Mouse (Mus musculus) right cerebral cortex, postnatal 4 days (tissue): ENCODE results near the gene Mast4.

Experiments
- DNase-seq: peaks from one replicate; pipeline ENCODE4 v3.0.0-alpha.2; 2022

The Mast4 gene

GRCm38 (mm10) chr13:103195847-103196246 lies 138.4 kb downstream of the Mast4 start:
- DNase-seq, result no peak

DNA sequence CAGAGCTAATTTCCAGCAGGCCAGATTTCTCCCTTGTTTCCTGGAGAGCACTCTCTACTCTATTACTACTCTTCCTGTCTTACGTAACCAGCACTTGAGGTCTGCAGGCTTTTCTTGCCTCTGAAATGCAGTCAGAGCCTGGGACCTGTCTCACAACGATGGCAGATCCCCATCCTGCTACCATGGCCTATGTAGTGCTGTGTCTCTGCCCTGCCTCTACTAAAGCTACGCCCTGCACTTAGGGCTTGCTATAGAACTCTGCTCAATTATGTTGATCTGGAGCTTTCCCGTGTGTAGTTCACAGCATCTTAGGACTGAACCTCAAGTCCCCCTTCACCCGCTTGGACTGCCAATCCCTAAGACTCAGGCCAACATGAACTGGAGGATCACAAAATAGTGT lies 150.7 kb downstream of the Mast4 start:
- no peak for DNase-seq

- DNase-seq, result no peak
These were observed 152.5 kb downstream of the Mast4 start for GRCm38 (mm10) chr13:103181836-103182235.

DNA sequence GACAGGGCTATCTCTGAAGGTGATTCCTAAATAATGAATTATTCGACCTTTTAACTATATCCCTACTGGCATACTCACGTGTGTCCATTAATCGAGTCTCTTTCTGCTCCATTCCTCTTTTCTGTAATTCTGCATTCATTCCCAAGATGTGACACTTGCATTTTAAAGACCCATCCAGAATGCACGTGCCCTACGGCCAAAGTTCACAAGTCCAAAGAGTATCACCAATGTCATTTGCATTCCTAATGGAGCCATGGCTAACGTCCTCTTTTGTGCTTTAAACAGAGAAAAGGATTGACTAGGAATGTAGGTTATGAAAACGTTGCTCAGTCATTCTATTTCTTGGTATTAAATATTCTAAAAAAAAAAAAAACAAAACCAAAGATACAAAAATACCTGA lies 157.4 kb downstream of the Mast4 start:
- no peak for DNase-seq

DNA sequence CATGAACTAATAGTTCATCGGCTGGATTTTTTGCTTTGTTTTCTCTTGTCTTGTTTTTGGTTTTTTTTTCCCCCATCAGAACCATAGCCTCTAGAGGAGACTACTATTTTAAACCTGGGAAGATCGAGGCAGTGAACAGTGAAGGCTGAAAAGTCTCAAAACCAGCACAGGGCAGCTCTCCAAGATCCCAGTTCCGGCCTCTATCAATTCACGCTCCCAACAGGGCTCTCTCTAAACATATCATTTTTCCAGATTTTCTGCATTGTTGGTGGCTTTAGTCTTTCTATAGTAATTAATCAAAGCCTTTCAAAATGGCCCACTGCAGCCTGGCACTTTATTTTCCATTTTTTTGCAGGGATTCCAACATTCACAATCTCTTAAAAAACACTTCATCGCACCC lies 159.9 kb downstream of the Mast4 start:
- no peak for DNase-seq

- DNase-seq, result peak; percentile 67
These were observed 160.6 kb downstream of the Mast4 start for GRCm38 (mm10) chr13:103173545-103174182.

- DNase-seq, result no peak
These were observed 182.4 kb downstream of the Mast4 start for GRCm38 (mm10) chr13:103151944-103152343.

DNA sequence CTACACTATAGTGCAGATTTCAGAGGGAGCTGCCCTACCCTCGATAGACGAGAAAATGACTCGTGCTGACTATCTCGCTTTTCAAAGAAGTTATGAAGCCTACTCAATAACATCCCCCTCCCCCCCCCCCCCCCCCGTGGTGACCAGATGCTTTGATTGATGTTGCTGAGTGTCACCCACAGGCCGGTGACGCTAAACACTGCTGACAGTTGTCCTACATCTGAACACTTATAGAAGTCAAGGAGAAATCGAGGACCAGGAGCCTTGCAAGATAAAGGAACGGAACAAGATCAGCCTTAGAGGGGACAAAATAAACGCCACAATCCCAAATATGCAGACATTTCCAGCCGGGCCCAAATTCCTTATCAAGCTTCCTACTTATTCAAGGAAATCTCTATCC lies 183.1 kb downstream of the Mast4 start:
- no peak for DNase-seq

GRCm38 (mm10) chr13:103150671-103151070 lies 183.6 kb downstream of the Mast4 start:
- DNase-seq, result no peak

GRCm38 (mm10) chr13:103149415-103149814 lies 184.9 kb downstream of the Mast4 start:
- no peak for DNase-seq

DNA sequence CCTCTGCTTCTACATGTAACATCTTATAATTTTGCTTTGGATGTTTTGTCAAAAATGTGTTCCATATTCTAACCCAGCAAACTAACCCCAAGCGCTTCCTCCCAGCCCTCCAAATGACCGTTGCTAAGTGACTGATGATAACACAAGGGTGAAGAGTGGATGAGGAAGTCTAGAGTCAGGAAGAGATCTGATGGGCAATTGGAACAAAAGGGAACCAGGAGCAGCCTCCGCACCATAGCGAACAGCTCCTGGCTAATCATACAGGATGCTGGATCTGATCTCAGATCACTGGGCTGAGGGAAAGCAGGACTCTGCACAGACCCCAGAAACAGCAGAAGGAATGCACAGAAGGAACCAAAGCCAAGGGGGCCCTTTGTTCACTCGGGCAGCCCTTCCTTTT lies 190.0 kb downstream of the Mast4 start:
- no peak for DNase-seq

DNA sequence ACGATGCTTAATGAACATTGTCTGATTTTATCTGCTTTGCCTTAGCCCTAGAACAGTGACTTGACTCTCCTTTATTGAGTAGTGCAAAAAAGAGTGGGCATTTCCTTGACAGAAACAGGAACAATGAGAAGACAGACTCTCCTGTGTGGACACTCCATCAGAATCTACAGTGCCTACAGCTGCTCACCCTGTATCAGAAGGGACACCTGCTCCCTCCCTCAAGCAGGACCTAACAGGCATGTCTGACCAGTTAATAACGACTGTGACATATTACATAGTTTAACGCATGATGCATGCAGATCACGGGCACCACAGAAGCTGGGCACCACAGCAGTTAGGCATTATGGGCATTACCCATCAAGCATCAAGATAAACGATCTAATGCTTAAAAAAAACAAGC lies 193.0 kb downstream of the Mast4 start:
- no peak for DNase-seq

- no peak for DNase-seq
These were observed 194.2 kb downstream of the Mast4 start for GRCm38 (mm10) chr13:103140051-103140450.

GRCm38 (mm10) chr13:103138298-103138697 lies 196.0 kb downstream of the Mast4 start:
- no peak for DNase-seq

GRCm38 (mm10) chr13:103135224-103135883 lies 198.9 kb downstream of the Mast4 start:
- no peak for DNase-seq

DNA sequence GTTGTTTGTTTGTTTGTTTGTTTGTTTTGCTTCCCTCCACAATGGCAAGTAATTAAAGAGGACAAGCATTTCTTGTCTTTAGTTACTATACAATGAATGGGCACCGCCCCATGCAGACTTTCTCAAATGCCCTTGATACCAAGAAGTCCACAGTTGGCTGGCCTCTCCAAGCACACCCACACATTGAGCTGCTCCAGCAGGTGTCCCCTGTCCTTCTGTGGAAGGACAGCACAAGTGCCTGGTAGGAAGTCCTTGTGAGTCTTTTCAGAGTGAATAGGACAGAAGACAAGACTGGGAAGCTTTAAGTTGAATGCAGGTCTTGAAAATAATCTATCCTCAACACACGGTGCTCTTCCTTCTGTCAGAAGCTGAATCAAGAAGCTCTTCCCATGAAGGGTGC lies 202.5 kb downstream of the Mast4 start:
- DNase-seq, result no peak

DNA sequence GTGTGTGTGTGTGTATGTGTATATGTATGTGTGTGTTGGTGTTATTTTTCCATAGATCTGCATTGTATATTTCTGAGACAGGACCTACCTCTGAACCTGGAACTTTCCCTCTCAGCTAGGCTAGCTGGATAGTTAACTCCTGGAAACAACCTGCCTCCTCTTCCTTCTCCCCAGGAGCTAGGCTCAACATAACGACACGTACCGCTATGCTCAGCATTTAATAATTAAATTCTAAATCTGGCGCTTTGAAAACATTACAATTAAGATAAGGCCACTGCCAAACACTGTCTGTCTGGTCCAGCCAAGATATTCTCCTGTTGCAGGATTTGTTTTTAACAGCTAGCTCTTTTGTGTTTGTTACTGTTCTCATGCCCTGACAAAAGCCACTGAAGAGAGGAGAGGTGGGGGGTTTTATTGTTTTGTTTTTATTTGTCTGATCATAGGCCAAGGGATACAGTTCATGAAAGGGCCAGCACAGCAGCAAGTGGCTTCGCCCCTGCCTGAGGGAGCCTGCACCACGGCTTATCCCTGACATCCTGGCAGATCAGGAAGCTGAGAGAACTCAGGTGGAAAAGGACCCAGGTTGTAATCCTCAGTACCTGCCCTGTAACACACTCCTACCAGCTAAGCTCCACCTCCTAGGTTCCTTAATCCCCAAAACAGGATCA lies 205.0 kb downstream of the Mast4 start:
- DNase-seq, result no peak

- no peak for DNase-seq
These were observed 205.6 kb downstream of the Mast4 start for GRCm38 (mm10) chr13:103128729-103129128.

DNA sequence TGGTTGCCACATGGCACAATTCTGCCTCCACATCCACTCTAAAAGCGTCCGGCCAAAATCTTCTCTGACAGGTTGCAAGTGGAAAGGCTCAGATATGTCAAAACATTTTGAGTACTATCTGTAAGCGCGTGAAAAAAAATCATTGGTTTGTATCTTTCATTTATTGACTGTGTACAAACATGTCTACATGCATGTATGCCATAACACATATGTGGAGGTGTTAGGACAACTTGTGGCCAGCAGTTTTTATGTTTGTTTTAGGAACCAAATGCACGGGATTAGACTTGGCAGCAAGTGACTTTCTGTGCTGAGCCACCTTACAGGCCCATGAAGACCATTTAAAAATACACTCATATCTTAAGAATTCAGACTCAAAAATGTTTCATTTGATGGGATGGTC lies 206.7 kb downstream of the Mast4 start:
- no peak for DNase-seq

DNA sequence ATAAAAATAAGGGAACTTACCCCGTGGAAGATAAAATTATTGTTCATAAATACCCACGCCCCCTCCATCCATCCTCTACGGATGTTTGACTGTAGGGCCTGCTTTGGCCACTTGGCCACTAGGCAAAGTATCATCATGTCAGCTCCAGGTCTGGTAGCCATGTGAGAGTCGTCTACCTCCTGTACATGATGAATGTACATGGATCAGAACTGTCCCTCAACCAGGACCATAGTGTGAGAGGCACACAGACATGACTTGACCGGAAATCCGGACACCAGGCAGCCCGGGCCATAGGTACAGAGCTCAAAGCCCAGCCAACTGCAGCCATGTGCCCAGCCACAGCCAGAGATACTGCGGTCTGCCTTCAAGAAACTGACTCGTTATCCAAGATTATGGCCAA lies 210.6 kb downstream of the Mast4 start:
- no peak for DNase-seq

DNA sequence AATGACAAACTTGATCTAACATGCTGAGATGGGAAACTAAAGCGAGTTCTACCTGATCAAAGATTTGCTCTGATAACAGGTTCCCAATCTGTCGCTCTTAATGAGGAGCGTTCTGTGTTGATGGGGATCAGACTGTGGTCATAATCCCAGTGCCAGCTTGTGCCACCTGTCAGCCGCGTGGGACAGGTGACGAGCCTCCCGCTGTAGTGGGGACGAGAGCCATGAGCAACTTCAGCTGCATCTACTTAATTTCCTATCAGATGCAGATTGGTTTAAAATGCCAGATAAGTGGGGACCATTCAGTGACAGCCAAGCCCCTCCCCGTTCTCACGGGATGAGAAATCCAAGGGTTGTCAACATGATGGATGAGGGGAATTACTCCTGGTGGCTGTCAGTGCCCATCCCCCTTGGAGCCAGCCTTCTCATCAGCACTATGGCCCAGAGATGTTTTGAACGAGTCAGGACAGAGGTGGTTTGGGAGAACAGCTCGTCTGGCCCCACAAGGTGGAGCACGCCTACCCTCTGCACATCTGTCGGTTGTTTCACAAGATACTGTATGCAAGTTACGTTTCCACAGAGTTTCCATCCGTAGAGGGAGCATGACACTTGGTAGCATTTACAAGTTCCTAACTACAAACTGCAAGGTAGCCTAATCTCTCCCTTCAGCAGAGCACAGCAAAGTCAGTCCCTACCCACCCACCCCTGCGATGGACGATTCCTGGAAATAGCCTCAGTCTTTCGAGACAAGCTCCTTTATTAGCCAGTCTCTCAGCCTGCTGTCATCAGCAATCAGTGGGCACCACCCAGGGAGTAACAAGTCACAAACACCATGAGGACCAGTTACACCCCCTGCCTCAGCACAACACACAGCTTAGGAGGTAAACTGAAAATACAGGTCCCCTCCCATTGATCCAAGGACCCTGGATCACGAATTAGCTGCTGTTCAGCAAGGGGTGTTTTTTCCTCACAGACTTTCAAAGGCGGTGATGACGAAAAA lies 212.2 kb downstream of the Mast4 start:
- DNase-seq, result no peak

GRCm38 (mm10) chr13:103120669-103121131 lies 213.6 kb downstream of the Mast4 start:
- DNase-seq, result peak; percentile 23

DNA sequence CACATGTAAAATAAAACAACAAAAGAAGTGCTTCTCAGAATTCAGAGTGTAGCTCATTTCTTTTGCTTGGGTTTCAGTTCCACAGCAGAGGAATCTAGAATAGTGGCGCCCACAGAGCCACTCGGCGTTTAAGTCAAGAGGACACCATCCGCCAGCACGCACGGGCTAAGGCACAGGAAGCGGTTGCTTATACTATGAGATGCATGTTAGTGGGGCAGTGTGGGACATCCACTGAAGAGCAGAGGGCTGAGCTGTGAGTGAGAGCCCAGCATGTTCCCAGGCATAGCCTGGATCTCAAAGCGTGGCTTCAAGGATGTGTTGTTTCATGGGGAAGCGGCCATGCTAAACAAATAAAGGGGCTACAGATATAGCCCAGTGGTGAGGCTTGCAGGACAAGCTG lies 214.6 kb downstream of the Mast4 start:
- DNase-seq, result no peak
